Mouse (Mus musculus): ENCODE results near the gene B830017H08Rik. TPM values are rescaled to one million over a fixed set of nuclear protein-coding genes. Genes with fewer than 3 reads are reported as not detected.

The B830017H08Rik gene
- polyA plus RNA-seq, 1 experiment from 2014 or later: 0.47 TPM

DNA sequence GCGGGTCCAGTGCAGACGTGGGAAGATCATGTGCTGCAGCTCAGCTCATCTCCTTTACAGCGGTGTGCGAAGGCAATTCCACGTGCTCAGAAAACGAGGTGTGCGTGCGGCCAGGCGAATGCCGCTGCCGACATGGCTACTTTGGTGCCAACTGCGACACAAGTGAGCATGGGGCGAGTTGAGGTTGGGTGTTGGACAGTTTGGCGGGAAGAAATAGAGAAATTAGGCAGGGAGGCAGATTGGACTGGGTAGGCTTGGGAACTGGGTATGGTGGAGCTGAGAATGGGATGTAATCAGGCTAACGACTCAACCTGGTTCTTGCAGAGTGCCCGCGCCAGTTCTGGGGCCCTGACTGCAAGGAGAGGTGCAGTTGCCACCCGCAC lies 30.5 kb upstream of the B830017H08Rik start:
- 9% methylated on average over 18 of the region's 18 CpGs for WGBS
- Histone ChIP-seq H3K9ac (peak overlapping the region; percentile 42; the same call in 1 of the 2 replicates), H3K4me1 (peaks cover 87% of the 10 kb centered on the region), H3K36me3 (peaks cover 12% of the 10 kb centered on the region), H3K4me2 (replicated peaks) (peak overlapping the region; percentile 50), H3K4me3 (peak overlapping the region; percentile 29), H3K27me3 (peaks cover 56% of the 10 kb centered on the region), H3K27ac (no peak overlapping the region), H3K9me3 (no peaks in the 10 kb centered on the region)
- ATAC-seq (ENCODE audit: insufficient number of reproducible peaks, insufficient read depth, low FRiP score, low TSS enrichment): no peak

DNA sequence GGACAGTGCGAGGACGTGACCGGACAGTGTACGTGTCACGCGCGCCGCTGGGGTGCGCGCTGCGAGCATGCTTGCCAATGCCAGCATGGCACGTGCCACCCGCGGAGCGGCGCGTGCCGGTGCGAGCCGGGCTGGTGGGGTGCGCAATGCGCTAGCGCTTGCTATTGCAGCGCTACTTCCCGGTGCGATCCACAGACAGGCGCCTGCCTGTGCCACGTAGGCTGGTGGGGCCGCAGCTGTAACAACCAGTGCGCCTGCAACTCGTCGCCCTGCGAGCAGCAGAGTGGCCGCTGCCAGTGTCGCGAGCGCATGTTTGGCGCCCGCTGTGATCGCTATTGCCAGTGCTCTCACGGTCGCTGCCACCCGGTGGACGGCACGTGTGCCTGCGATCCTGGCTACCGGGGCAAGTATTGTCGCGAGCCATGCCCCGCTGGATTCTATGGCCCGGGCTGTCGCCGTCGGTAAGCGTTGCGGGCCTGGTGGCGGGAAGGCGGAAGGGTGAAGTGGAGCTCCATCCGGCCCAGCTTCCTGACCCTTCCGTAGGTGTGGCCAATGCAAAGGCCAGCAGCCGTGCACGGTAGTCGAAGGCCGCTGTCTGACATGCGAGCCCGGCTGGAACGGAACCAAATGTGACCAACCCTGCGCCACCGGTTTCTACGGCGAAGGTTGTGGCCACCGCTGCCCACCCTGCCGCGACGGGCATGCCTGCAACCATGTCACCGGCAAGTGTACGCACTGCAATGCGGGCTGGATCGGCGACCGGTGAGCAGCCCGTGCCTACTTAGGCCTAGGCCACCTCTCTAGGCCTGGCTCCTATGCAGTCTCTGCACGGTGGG lies 29.9 kb upstream of the B830017H08Rik start:
- ATAC-seq (ENCODE audit: insufficient number of reproducible peaks, insufficient read depth, low FRiP score, low TSS enrichment): no peak
- Histone ChIP-seq H3K36me3 (peaks cover 12% of the 10 kb centered on the region), H3K9ac (peak overlapping the region; percentile 42; the same call in 1 of the 2 replicates), H3K27me3 (peaks cover 54% of the 10 kb centered on the region), H3K4me1 (peaks cover 93% of the 10 kb centered on the region), H3K27ac (no peak overlapping the region), H3K9me3 (no peaks in the 10 kb centered on the region), H3K4me2 (replicated peaks) (peak overlapping the region; percentile 50), H3K4me3 (peak overlapping the region; percentile 29)
- WGBS: 5% methylated on average over 83 of the region's 83 CpGs

DNA sequence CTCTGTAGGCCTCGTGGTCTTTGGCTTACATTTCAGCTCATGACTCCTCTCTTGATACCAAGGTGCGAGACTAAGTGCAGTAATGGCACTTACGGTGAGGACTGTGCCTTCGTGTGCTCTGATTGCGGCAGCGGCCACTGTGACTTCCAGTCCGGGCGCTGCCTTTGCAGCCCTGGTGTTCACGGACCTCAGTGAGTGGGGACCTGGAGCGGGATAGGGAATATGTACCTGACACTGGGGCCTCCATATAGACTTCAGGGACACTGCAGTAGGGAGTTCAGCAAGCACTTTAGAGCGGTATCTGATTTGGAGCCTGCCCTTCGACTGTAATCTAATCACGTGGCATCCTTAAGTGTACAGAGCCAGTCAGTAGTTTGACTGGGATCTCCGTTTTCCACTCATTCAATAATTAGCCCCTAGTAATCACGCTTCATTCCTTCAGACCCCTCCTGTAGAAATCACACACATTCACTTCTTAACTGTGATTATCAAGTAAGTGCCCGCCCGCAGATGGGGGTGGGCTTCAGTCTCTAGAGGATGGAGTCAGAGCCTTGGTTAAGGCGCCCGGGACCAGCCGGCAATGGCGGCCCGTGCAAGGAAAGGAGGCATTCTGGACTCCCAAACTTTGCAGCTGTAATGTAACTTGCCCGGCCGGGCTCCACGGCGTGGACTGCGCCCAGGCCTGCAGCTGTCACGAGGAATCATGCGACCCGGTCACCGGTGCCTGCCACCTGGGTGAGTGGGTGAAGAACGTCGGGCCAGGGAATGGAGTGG lies 29.1 kb upstream of the B830017H08Rik start:
- Histone ChIP-seq H3K36me3 (peaks cover 18% of the 10 kb centered on the region), H3K4me3 (peak overlapping the region; percentile 29), H3K4me1 (peaks cover 97% of the 10 kb centered on the region), H3K4me2 (replicated peaks) (peak overlapping the region; percentile 50), H3K27ac (no peak overlapping the region), H3K9me3 (no peaks in the 10 kb centered on the region), H3K27me3 (peaks cover 59% of the 10 kb centered on the region), H3K9ac (peak overlapping the region; percentile 42; the same call in 1 of the 2 replicates)
- ATAC-seq (ENCODE audit: insufficient number of reproducible peaks, insufficient read depth, low FRiP score, low TSS enrichment): no peak
- WGBS: 15% methylated on average over 33 of the region's 33 CpGs

DNA sequence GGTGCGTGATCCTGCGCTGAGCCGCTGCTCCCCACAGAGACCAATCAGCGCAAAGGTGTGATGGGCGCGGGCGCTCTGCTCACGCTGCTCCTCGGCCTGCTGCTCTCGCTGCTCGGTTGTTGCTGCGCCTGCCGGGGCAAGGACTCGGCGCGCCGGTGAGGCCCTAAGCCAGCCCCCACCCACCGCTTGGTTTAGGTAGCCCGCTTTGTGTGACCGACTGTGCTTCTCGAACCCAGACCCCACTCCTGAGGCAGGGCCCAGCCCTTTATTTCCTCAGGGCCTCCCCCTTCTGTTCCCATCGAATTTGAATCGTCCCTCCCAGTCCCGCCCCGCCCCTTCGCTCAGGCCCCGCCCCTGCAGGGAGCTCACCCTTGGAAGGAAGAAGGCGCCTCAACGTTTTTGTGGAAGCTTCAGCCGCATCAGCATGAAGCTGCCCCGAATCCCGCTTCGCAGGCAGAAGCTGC lies 28.4 kb upstream of the B830017H08Rik start:
- peak overlapping the region; percentile 29 for H3K4me3 ChIP-seq
- no peaks in the 10 kb centered on the region for H3K9me3 ChIP-seq
- peaks cover 97% of the 10 kb centered on the region for H3K4me1 ChIP-seq
- H3K27ac ChIP-seq: no peak overlapping the region
- no peak for ATAC-seq (ENCODE audit: insufficient number of reproducible peaks, insufficient read depth, low FRiP score, low TSS enrichment)
- WGBS: 5% methylated on average over 33 of the region's 33 CpGs
- peak overlapping the region; percentile 21 for H3K9ac ChIP-seq
- H3K4me2 ChIP-seq (replicated peaks): peak overlapping the region; percentile 47
- H3K27me3 ChIP-seq: peaks cover 53% of the 10 kb centered on the region
- H3K36me3 ChIP-seq: peaks cover 18% of the 10 kb centered on the region

DNA sequence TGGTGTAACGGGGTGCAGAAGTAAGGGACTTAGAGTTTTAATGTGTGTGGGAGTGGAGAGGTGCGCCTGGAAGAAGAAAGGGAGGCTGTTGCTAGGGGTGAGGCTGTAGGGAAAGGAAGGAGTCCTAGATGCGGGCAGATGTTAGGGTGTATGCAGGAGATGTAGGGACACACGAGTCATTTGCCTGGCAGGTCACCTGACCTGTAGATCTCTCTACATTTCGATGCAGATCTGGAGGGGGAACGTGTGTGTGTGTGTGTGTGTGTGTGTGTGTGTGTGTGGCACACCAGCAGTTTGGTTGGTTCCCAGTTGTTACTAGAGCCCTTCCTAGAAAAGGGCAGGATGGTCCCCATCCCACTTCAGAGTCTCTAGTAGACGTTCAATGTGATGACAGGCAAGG lies 27.9 kb upstream of the B830017H08Rik start:
- Histone ChIP-seq H3K9ac (peak overlapping the region; percentile 21), H3K4me2 (replicated peaks) (peak overlapping the region; percentile 47), H3K4me1 (peaks cover 97% of the 10 kb centered on the region), H3K4me3 (peak overlapping the region; percentile 29; the same call in 1 of the 2 replicates), H3K9me3 (no peaks in the 10 kb centered on the region), H3K27me3 (peaks cover 51% of the 10 kb centered on the region), H3K27ac (no peak overlapping the region), H3K36me3 (peaks cover 18% of the 10 kb centered on the region)
- no peak for ATAC-seq (ENCODE audit: insufficient number of reproducible peaks, insufficient read depth, low FRiP score, low TSS enrichment)
- 27% methylated on average over 7 of the region's 7 CpGs for WGBS

DNA sequence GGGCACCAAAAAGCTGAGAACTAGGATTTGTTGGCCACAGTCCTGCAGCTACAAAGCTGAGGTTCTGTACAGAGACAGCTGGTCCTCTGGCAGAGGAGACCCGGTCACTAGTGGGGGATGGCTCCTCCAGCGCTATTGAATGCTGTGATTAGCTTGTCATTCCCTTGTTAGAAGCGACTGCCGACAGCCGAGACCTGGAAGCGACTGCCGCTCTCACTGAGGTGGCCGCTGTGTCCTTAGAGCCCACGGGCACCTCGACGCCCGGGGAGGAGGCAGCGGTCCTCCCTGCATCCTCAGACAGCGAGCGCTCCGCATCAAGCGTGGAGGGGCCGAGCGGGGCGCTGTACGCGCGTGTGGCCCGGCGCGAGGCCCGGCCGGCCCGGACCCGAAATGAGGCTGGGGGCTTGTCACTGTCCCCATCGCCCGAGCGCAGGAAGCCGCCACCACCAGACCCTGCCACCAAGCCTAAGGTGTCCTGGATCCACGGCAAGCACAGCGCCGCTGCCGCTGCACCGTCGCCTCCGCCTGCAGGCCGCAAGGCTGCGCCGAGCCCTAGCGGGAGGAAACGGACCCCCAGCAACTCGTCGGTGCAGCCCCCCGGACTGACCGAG lies 26.2 kb upstream of the B830017H08Rik start:
- Histone ChIP-seq H3K27ac (peak overlapping the region; percentile 80), H3K9me3 (no peaks in the 10 kb centered on the region), H3K4me2 (replicated peaks) (peak overlapping the region; percentile 75), H3K9ac (peak overlapping the region; percentile 75), H3K36me3 (peaks cover 18% of the 10 kb centered on the region), H3K27me3 (peaks cover 44% of the 10 kb centered on the region), H3K4me1 (peaks cover 91% of the 10 kb centered on the region), H3K4me3 (peak overlapping the region; percentile 39)
- 4% methylated on average over 50 of the region's 50 CpGs for WGBS
- ATAC-seq (ENCODE audit: insufficient number of reproducible peaks, insufficient read depth, low FRiP score, low TSS enrichment): no peak

DNA sequence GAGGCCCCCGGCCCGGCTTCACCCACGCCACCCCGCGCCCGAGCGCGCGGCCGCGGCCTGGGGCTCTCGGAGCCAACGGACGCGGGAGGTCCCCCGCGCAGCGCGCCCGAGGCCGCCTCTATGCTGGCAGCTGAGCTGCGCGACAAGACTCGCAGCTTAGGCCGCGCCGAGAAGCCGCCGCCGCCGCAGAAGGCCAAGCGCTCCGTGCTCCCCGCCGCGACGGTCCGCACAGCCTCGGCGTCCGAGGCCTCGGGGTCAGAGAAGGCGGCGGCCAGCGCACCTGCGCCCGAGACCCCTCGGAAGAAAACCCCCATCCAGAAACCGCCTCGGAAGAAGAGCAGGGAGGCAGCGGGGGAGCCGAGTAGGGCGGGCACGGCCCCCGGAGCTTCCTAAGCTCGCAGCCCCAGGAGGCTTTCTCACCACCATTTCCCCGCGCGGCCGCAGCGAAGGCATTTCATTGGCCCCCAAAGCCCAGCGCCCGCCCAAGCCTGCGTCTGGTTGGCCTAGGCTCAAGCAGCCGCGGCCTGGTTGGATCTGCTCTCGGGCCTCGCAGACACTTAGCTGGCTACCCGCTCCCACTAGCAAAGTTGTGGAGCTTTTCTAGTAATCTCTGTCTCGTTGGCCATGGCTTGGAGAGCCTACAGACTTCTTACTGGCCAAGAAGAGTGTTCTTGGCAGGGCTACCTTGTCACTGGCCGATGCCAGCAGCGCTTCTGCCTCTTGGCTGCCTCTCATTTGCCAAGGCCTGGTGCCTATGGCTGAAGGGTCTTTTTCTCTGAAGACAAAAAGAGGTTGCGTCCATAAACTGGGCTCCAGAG lies 25.5 kb upstream of the B830017H08Rik start:
- 3% methylated on average over 73 of the region's 73 CpGs for WGBS
- peak; percentile 64; the same call in 1 of the 2 replicates for ATAC-seq (ENCODE audit: insufficient number of reproducible peaks, insufficient read depth, low FRiP score, low TSS enrichment)
- Histone ChIP-seq H3K27me3 (peaks cover 37% of the 10 kb centered on the region), H3K4me2 (replicated peaks) (peak overlapping the region; percentile 75), H3K4me1 (peaks cover 84% of the 10 kb centered on the region), H3K27ac (peak overlapping the region; percentile 80), H3K4me3 (peak overlapping the region; percentile 39), H3K9me3 (no peaks in the 10 kb centered on the region), H3K9ac (peak overlapping the region; percentile 75), H3K36me3 (peaks cover 18% of the 10 kb centered on the region)

DNA sequence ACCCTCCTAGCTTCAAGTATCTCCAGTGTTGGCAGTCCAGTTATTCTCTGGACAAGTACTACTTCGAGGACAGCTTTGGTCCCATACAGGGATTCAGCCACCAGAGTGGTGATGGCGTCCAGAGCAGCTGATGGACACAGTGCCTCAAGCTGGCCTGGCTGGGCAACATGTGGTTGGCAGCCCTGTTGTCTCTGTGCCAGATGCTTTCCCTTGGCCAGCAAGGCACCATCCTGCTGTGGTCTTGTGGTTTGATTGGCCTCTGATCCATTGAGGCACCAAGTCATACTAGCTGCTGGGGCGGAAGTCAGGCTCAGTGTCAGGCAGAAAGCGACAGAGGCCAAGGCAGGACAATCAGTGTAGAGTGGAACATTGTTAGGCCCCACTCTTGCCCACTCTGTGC lies 23.8 kb upstream of the B830017H08Rik start:
- no peak overlapping the region for H3K4me3 ChIP-seq
- H3K4me2 ChIP-seq (replicated peaks): no peak overlapping the region
- 0 out of 2 replicates have a peak, but pooled peaks cover 6% of the 10 kb centered on the region for H3K36me3 ChIP-seq
- H3K27ac ChIP-seq: peak overlapping the region; percentile 95
- no peak overlapping the region for H3K9ac ChIP-seq
- peaks cover 67% of the 10 kb centered on the region for H3K4me1 ChIP-seq
- 77% methylated on average over 4 of the region's 4 CpGs for WGBS
- ATAC-seq (ENCODE audit: insufficient number of reproducible peaks, insufficient read depth, low FRiP score, low TSS enrichment): no peak
- peaks cover 26% of the 10 kb centered on the region; the same call in 1 of the 2 replicates for H3K27me3 ChIP-seq
- H3K9me3 ChIP-seq: no peaks in the 10 kb centered on the region

DNA sequence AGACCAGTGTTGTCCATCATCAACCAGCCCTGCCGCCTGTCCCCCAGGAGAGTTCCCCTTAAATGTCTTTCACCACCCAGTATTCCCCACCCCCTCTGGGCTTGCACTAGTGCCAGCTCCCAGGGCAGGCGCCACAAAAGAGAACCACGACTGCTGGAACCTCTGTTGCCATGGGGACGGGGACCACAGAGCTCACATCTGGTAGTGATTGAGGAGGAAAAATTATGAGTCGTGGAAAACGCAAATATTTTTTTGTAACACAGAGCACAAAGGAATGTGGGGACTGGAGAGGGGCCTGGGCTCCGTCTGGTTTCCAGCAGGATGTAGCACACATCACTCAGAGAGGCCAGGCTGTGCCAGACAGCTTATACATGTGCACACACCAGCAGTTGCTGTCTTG lies 23.2 kb upstream of the B830017H08Rik start:
- Histone ChIP-seq H3K4me1 (peaks cover 61% of the 10 kb centered on the region), H3K4me2 (replicated peaks) (no peak overlapping the region), H3K9me3 (no peaks in the 10 kb centered on the region), H3K36me3 (0 out of 2 replicates have a peak, but pooled peaks cover 6% of the 10 kb centered on the region), H3K27me3 (peaks cover 30% of the 10 kb centered on the region; the same call in 1 of the 2 replicates), H3K9ac (no peak overlapping the region), H3K4me3 (no peak overlapping the region), H3K27ac (peak overlapping the region; percentile 95)
- WGBS: 9% methylated on average over 7 of the region's 7 CpGs
- ATAC-seq (ENCODE audit: insufficient number of reproducible peaks, insufficient read depth, low FRiP score, low TSS enrichment): peak; percentile 87

DNA sequence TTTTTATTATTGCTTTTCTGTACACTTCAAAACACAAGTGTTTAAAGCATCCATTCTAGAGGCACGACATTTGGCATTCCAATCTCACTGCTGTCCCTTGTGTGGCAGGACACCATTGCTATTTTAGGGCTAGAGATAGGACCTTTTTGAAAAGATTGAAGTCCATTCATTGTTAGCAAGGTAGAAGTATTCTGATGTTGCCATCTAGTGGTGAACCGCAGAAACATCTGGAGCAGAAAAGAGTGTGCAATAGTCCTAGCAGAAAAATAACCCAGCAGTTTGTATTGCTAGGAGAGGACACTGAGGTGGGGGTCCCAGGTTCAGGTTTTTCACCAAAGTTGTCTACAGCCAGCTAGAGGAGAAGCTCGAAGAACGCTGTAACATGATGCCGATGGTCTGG lies 20.8 kb upstream of the B830017H08Rik start:
- H3K27me3 ChIP-seq: peaks cover 20% of the 10 kb centered on the region
- peaks cover 52% of the 10 kb centered on the region for H3K4me1 ChIP-seq
- ATAC-seq (ENCODE audit: insufficient number of reproducible peaks, insufficient read depth, low FRiP score, low TSS enrichment): no peak
- H3K4me2 ChIP-seq (replicated peaks): no peak overlapping the region
- no peak overlapping the region for H3K27ac ChIP-seq
- 8% methylated on average over 5 of the region's 5 CpGs for WGBS
- no peak overlapping the region for H3K4me3 ChIP-seq
- 0 out of 2 replicates have a peak, but pooled peaks cover 6% of the 10 kb centered on the region for H3K36me3 ChIP-seq
- H3K9ac ChIP-seq: no peak overlapping the region
- H3K9me3 ChIP-seq: no peaks in the 10 kb centered on the region
